Mouse (Mus musculus) left cerebral cortex, adult 18-20 months (tissue): Measurements from ENCODE around the gene Gm29797. TPM values are rescaled to one million over a fixed set of nuclear protein-coding genes. Genes with fewer than 3 reads are reported as not detected.

Experiments
- DNase-seq, 2 experiments: peaks; one replicate each; pipeline ENCODE4 v3.0.0; 2021 to 2022; ENCODE audit warnings: low spot score in 2 of 2, mixed read lengths in 1 of 2
- total RNA-seq, 2 experiments: library from RNA; stranded (reverse); gene quantifications; 2 replicates each; pipeline ENCODE4 v1.2.3; 2021

Gene Gm29797
- total RNA-seq, 2 experiments from 2014 or later: 0.67 to 0.80 TPM

DNA sequence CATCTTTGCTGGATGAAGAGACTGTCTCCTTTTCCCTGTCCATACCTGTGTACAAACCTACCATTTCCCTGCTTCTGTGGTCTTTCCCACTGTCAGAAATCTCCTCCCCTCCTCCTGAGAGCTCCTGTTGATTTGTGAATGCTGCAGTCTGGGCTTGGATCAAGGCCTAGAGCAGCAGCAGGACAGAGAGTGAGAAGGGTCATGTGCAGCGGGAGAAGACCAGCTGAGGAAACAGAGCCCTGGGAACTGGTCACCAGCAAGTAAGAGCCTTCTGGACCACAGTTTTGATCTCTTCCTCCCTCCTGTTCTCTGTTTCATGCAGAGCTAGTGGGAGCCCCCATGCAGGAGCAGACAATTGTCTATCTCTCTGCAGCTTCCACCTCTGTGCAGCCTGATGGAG, 38.9 kb downstream of the Gm29797 start:
- no peak for DNase-seq

DNA sequence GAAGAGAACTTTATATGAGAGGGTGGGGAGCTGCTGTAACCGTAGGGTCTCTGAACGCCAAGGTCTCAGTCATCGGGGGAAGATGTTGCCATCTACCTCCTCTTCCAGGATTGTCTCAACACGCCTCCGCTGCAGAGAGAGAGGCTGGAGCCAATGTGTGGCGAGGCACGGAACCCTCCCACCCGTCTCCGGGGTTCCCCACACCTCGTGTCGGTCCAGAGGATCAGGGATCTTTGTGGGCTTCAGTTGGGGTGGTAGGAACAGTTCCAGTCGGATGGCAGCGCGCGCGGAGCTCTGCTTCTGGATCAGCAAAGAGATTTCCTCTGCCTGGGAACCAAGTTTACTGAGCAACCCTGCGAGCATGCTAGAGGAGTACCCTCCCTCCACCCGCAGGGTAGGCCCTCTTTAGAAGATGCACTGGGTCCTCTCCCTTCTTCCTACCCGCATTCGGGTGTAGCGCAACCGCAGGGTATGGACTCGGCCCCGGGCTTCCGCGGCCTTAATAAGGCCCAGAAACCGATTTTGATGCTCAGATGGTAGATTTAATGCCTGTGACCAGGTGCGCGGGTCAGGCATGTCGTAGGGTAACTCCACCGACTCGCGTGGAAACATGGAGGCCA, 40.1 kb downstream of the Gm29797 start:
- no peak for DNase-seq

DNA sequence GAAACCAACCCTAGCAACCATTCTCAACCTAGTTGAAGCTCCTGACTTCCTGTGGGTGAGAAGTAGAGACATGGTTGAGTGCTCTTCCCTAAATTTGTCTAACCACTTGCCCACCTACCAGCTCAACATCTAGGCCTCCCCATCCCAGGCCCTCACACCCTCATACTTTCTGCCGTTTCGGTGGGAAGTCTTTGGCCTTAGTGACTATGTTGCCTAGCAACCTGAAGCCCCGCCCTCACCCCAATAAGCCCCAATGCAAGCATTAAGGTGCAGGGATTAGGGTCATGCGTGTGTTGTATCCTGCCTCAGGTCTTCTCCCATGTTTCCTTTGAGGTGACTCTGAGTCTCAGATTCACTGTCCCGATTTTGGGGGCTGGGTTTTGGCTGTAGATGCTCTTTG, 41.4 kb downstream of the Gm29797 start, which contains the start of gene Lkaaear1:
TSS of gene Lkaaear1 (minus strand) at position 202 of the 400 bp plus-strand sequence.
- DNase-seq: no peak

DNA sequence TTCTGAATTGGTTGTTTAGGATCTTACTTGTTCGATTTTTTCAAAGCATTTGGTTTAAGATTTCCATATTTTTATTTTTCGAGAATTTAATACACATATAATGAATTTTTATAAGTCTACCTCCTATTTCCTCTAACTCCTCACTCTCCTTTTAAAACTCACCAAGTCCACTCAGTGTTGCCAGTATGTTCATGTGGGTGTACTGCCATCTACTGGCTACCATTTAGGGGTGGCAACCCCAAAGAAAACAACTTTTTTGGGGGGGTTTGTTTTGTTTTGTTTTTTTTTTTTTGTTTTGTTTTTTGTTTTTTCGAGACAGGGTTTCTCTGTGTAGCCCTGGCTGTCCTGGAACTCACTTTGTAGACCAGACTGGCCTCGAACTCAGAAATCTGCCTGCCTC, 49.8 kb downstream of the Gm29797 start:
- no peak for DNase-seq

Other genes with a start within 250 kb of the Gm29797 start
- 10 to 100 TPM; 13.8 to 15.3 TPM for gene Zbtb46, start 197.6 kb upstream of the Gm29797 start, total RNA-seq
- not detected for gene Abhd16b, start 163.8 kb upstream of the Gm29797 start, total RNA-seq
- gene Tpd52l2, start 159.9 kb upstream of the Gm29797 start, total RNA-seq: 10 to 100 TPM; 77.5 to 82.8 TPM
- gene Dnajc5, start 136.5 kb upstream of the Gm29797 start, total RNA-seq: 100 to 1,000 TPM; 299 to 304 TPM
- gene Uckl1, start 72.1 kb upstream of the Gm29797 start, total RNA-seq: 10 to 100 TPM; 51.5 to 70.2 TPM
- 10 to 100 TPM; 57.5 to 60.3 TPM for gene Prpf6, start 65.2 kb upstream of the Gm29797 start, total RNA-seq
- 10 to 100 TPM; 70.4 to 77.9 TPM for gene Zfp512b, start 64.2 kb upstream of the Gm29797 start, total RNA-seq
- 10 to 100 TPM; 20.8 to 23.5 TPM for gene Samd10, start 57.8 kb upstream of the Gm29797 start, total RNA-seq
- gene Sox18, start 14.6 kb downstream of the Gm29797 start, total RNA-seq: 10 to 100 TPM; 14.2 to 14.3 TPM
- 10 to 100 TPM; 58.3 to 59.3 TPM for gene Tcea2, start 23.3 kb downstream of the Gm29797 start, total RNA-seq
- gene Rgs19, start 36.9 kb downstream of the Gm29797 start, total RNA-seq: 10 to 100 TPM; 29.3 to 30.7 TPM
- not detected for gene Lkaaear1, start 41.4 kb downstream of the Gm29797 start, total RNA-seq
- gene Oprl1, start 58.0 kb downstream of the Gm29797 start, total RNA-seq: 10 to 100 TPM; 57.5 to 61.9 TPM
- gene Myt1, start 106.3 kb downstream of the Gm29797 start, total RNA-seq: 10 to 100 TPM; 10.4 to 15.5 TPM
- 10 to 100 TPM; 81.2 to 83.6 TPM for gene Pcmtd2, start 180.8 kb downstream of the Gm29797 start, total RNA-seq
- gene Polr3k, start 207.3 kb downstream of the Gm29797 start, total RNA-seq: 10 to 100 TPM; 28.5 to 31.9 TPM